Mouse (Mus musculus): ENCODE measurements at regions not wholly inside any gene's neighbourhood (a gene's known extent, or its start where the extent isn't known, plus 50 kb on each side); places are given as distances from the start of the nearest gene placed in this dataset.
A peak's percentile ranks its signal among the peaks of the same experiment; 100 is the strongest.

DNA sequence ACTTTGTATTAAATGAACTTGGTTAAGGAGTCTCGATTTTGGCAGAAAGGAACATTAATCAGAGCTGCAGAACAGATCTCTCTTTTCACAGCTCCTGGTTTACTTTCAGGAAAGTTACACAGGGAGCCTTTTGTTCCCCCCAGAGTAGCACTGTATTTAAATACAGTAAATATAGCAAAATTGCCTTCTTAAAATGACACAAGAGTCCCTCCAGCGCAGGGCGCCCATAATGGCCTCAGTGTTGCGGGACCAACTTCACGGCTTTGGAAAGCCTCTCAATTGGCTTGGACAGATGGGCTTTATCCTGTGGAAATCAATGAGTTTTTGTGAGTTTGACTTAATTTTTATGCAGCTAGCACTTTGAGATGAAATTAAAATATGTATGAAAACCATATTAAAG, 588.3 kb upstream of the Sall1 start:
- in situ Hi-C loops (cut with MboI; ENCODE audit: low pct_ligation_motif_present, low pct_unique_long_range_greater_than_20kb, low sequenced_read_pairs) = no loop called here

GRCm38 (mm10) chr8:89630540-89630939, 586.6 kb upstream of the Sall1 start:
- DNase-seq (ENCODE audit: extremely low read depth) = peak; percentile 16
- dilution Hi-C loops (cut with MboI; ENCODE audit: extremely low pct_ligation_motif_present, extremely low pct_unique_long_range_greater_than_20kb, low sequenced_read_pairs) = no loop called here
- TF ChIP-seq E2F4 (IDR thresholded peaks at IDR 0.05; ENCODE audit: insufficient replicate concordance, low read depth, low read length) (no peak), CTCF (conservative IDR thresholded peaks at IDR 0.05 in 1 of 2, IDR thresholded peaks at IDR 0.05 in 1 of 2; ENCODE audit: low read depth in 2 of 2, low read length in 2 of 2) (peak in 1 of 2 experiments; percentile 20; a peak in 1 of 4 replicates)
- peaks cover 38% of the 10 kb centered on the region for H3K9me3 ChIP-seq (replicated peaks; ENCODE audit: low read length)
- H3K36me3 ChIP-seq (replicated peaks in 1 of 2; ENCODE audit: control insufficient read depth in 1 of 2, insufficient read depth in 1 of 2, low read length in 1 of 2) = no peaks in the 10 kb centered on the region
- no peak overlapping the region for H3K4me3 ChIP-seq (replicated peaks in 1 of 3; ENCODE audit: low read depth in 2 of 3, low read length in 2 of 3, poor library complexity in 1 of 3)
- no peak overlapping the region for H3K9ac ChIP-seq (ENCODE audit: insufficient read depth, low read depth)
- no peak overlapping the region for H3K27ac ChIP-seq (ENCODE audit: insufficient read depth, low read depth)
- H3K4me1 ChIP-seq (ENCODE audit: control insufficient read depth in 1 of 2, insufficient read depth in 2 of 2) = no peaks in the 10 kb centered on the region
- no peaks in the 10 kb centered on the region for H3K27me3 ChIP-seq (replicated peaks)
- no peak overlapping the region for H3K4me2 ChIP-seq (ENCODE audit: insufficient read depth, low read depth, poor library complexity, severe bottlenecking)
- no peaks in the 10 kb centered on the region for H3K79me2 ChIP-seq (replicated peaks; ENCODE audit: control insufficient read depth, extremely low read depth, insufficient read depth, poor library complexity, severe bottlenecking)
- in situ Hi-C loops (cut with MboI; ENCODE audit: low pct_ligation_motif_present, low pct_unique_long_range_greater_than_20kb, low sequenced_read_pairs) = no loop called here

More for the DNA sequence above, 588.3 kb upstream of the Sall1 start:
- Histone ChIP-seq H3K36me3 (replicated peaks in 1 of 2; ENCODE audit: control insufficient read depth in 1 of 2, insufficient read depth in 1 of 2, low read length in 1 of 2) (no peaks in the 10 kb centered on the region), H3K9ac (ENCODE audit: insufficient read depth, low read depth) (no peak overlapping the region), H3K79me2 (replicated peaks; ENCODE audit: control insufficient read depth, extremely low read depth, insufficient read depth, poor library complexity, severe bottlenecking) (no peaks in the 10 kb centered on the region), H3K4me2 (ENCODE audit: insufficient read depth, low read depth, poor library complexity, severe bottlenecking) (no peak overlapping the region), H3K27me3 (replicated peaks) (no peaks in the 10 kb centered on the region), H3K27ac (ENCODE audit: insufficient read depth, low read depth) (no peak overlapping the region), H3K9me3 (replicated peaks; ENCODE audit: low read length) (peaks cover 38% of the 10 kb centered on the region), H3K4me3 (replicated peaks in 1 of 3; ENCODE audit: low read depth in 2 of 3, low read length in 2 of 3, poor library complexity in 1 of 3) (no peak overlapping the region), H3K4me1 (ENCODE audit: control insufficient read depth in 1 of 2, insufficient read depth in 2 of 2) (no peaks in the 10 kb centered on the region)
- dilution Hi-C loops (cut with MboI; ENCODE audit: extremely low pct_ligation_motif_present, extremely low pct_unique_long_range_greater_than_20kb, low sequenced_read_pairs) = no loop called here
- no peak for DNase-seq (ENCODE audit: extremely low read depth)
- TF ChIP-seq ZNF384 (IDR thresholded peaks at IDR 0.05; ENCODE audit: low read depth, low read length) = no peak
- TF ChIP-seq CTCF (conservative IDR thresholded peaks at IDR 0.05 in 1 of 2, IDR thresholded peaks at IDR 0.05 in 1 of 2; ENCODE audit: low read depth in 2 of 2, low read length in 2 of 2) = no peak

DNA sequence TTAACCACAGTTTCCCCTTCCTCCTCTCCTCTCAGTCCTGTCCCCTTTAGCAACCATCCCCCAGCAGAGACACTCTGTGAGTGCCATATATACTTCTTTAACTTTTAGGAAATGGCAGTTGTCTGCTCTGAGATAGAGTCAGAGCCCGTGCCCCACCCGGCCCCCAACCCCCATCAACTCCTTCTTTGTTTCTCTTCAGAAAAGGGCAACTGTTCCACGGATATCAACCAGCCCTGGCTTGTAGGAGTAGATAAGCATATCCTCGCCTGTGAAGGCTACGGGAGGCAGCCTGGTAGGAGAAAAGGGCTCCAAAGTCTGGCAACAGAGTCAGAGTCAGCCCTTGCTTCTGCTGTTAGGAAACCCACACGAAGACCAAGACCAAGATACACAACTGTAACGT, 574.1 kb upstream of the Sall1 start:
- DNase-seq (ENCODE audit: extremely low read depth) = no peak
- Histone ChIP-seq H3K9ac (ENCODE audit: insufficient read depth, low read depth) (no peak overlapping the region), H3K4me2 (ENCODE audit: insufficient read depth, low read depth, poor library complexity, severe bottlenecking) (no peak overlapping the region), H3K79me2 (replicated peaks; ENCODE audit: control insufficient read depth, extremely low read depth, insufficient read depth, poor library complexity, severe bottlenecking) (no peaks in the 10 kb centered on the region), H3K4me3 (replicated peaks in 1 of 3; ENCODE audit: low read depth in 2 of 3, low read length in 2 of 3, poor library complexity in 1 of 3) (no peak overlapping the region), H3K4me1 (ENCODE audit: control insufficient read depth in 1 of 2, insufficient read depth in 2 of 2) (no peaks in the 10 kb centered on the region), H3K27ac (ENCODE audit: insufficient read depth, low read depth) (no peak overlapping the region), H3K36me3 (replicated peaks in 1 of 2; ENCODE audit: control insufficient read depth in 1 of 2, insufficient read depth in 1 of 2, low read length in 1 of 2) (no peaks in the 10 kb centered on the region), H3K9me3 (replicated peaks; ENCODE audit: low read length) (peaks cover 23% of the 10 kb centered on the region), H3K27me3 (replicated peaks) (no peaks in the 10 kb centered on the region)
- in situ Hi-C loops (cut with MboI; ENCODE audit: low pct_ligation_motif_present, low pct_unique_long_range_greater_than_20kb, low sequenced_read_pairs) = no loop called here
- TF ChIP-seq EP300 (IDR thresholded peaks at IDR 0.05; ENCODE audit: low read length) = no peak
- no peak for TF ChIP-seq CHD2 (IDR thresholded peaks at IDR 0.05; ENCODE audit: low read length)
- no peak for TF ChIP-seq BHLHE40 (IDR thresholded peaks at IDR 0.05; ENCODE audit: low read depth, low read length)
- no peak for TF ChIP-seq NRF1 (IDR thresholded peaks at IDR 0.05; ENCODE audit: low read depth, low read length)
- TF ChIP-seq MXI1 (IDR thresholded peaks at IDR 0.05; ENCODE audit: low read depth, low read length) = no peak
- no peak for TF ChIP-seq CHD1 (IDR thresholded peaks at IDR 0.05; ENCODE audit: low read depth, low read length)
- no peak for TF ChIP-seq USF1 (IDR thresholded peaks at IDR 0.05; ENCODE audit: low read depth, low read length)
- TF ChIP-seq ETS1 (conservative IDR thresholded peaks at IDR 0.05; ENCODE audit: low read depth, low read length) = no peak
- no peak for TF ChIP-seq ELF1 (IDR thresholded peaks at IDR 0.05; ENCODE audit: low read depth, low read length)
- TF ChIP-seq UBTF (IDR thresholded peaks at IDR 0.05; ENCODE audit: low read depth, low read length) = no peak
- no peak for TF ChIP-seq GABPA (IDR thresholded peaks at IDR 0.05; ENCODE audit: insufficient replicate concordance, low read depth, low read length)
- TF ChIP-seq RCOR1 (conservative IDR thresholded peaks at IDR 0.05; ENCODE audit: low read depth, low read length) = no peak
- dilution Hi-C loops (cut with MboI; ENCODE audit: extremely low pct_ligation_motif_present, extremely low pct_unique_long_range_greater_than_20kb, low sequenced_read_pairs) = no loop called here
